Comparison of ENCODE assay signal across 28 mouse cellular contexts in the genomic region with DNA sequence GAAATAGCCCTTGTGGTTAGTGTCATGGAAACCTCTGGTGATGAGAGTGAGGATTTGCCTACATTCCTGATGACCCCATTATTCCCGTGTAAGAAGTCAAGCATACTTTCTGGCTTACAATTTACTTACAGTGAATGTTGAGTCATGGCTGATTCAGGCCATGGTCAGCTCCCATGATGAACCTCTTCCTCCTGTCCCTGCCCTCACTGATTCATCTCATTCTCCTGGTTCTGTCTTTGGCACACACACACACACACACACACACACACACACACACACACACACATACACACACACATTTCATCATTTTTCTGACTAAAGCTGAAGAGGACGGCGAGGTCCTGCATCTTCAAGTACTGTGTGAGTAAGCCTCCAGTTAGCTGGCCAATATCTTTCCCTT. TPM values are rescaled to one million over a fixed set of nuclear protein-coding genes. Genes with fewer than 3 reads are reported as not detected.
DNase-seq lines count a peak whose midpoint lies in the region; ATAC-seq and TF ChIP-seq lines count a peak whose summit lies in the region.
"Had no signal": no experiment of that assay in that cellular context is flagged by ENCODE, and none has a peak within 500 bp of the region (broad histone marks: within the 10 kb centered on the region; RNA-seq: fewer than 3 reads in every experiment).

No protein-coding gene starts in this region.

- no peaks in the 10 kb centered on the region for H3K36me3 ChIP-seq in myocyte (ENCODE audit: control insufficient read depth, insufficient read depth)
- H3K36me3 ChIP-seq: forebrain, embryonic 12.5 days; heart, embryonic 15.5 days; intestine, embryonic 15.5 days; limb, embryonic 15.5 days; liver, embryonic 13.5 days; midbrain, embryonic 12.5 days had no signal

- H3K79me2 ChIP-seq in myocyte (ENCODE audit: control insufficient read depth, insufficient read depth): no peaks in the 10 kb centered on the region

- in situ Hi-C loops in Patski (cut with MboI; ENCODE audit: low pct_unique_long_range_greater_than_20kb): no loop called here

- H3ac ChIP-seq in myocyte (ENCODE audit: control insufficient read depth, insufficient read length): no peak overlapping the region

- POLR2A ChIA-PET in Patski (lab: Charles Lee): interaction anchor here (0.5 to 1.8 kb wide), 4 partner anchors 14 to 46 kb away, joined by 3 to 6 read pairs (median 3); no protein-coding TSS in a partner anchor

- CTCF ChIA-PET in Patski (lab: Charles Lee): interaction anchor here (1.3 to 2.0 kb wide), 3 partner anchors 19 to 57 kb away, joined by 3 to 7 read pairs (median 3); a partner anchor contains a TSS

- TF ChIP-seq CTCF in Patski (IDR thresholded peaks at IDR 0.05): no peak

- no peak for TF ChIP-seq POLR2A in myocyte (IDR thresholded peaks at IDR 0.05; ENCODE audit: insufficient read length, low read depth)

- peak; percentile 91 for DNase-seq in 416B (ENCODE audit: low read depth)
- DNase-seq in Patski (ENCODE audit: low read depth, low spot score): peak; percentile 82
- DNase-seq in adrenal gland, postnatal 14 days: peak; percentile 67
- no peak for DNase-seq in gastrocnemius, postnatal 4 days (ENCODE audit: low spot score in 2 of 2)
- DNase-seq in cerebellum, postnatal 36 days: no peak
- DNase-seq in embryo, embryonic 9.5 days (ENCODE audit: extremely low spot score): no peak
- DNase-seq: cerebellum, adult 18-20 months; cerebellum, postnatal 10 days; forebrain, postnatal 0 days; kidney, adult 2 months; kidney, postnatal 36 days; liver, embryonic 13.5 days; lung, adult 18-20 months; lung, postnatal 4 days; right cerebral cortex, postnatal 25 days; thymus, postnatal 14 days had no signal

- H3K4me2 ChIP-seq in myocyte (ENCODE audit: low read depth): peak overlapping the region; percentile 58
- H3K4me2 ChIP-seq: forebrain, embryonic 12.5 days; heart, embryonic 15.5 days; intestine, embryonic 15.5 days; limb, embryonic 15.5 days; liver, embryonic 13.5 days; midbrain, embryonic 12.5 days had no signal

- H3K27me3 ChIP-seq in Patski (no peaks in the 10 kb centered on the region), myocyte (ENCODE audit: control insufficient read depth, insufficient read depth, insufficient read length) (no peaks in the 10 kb centered on the region)
- H3K27me3 ChIP-seq: forebrain, embryonic 12.5 days; heart, embryonic 15.5 days; intestine, embryonic 15.5 days; limb, embryonic 15.5 days; liver, embryonic 13.5 days; megakaryocyte, embryonic 14.5 days; midbrain, embryonic 12.5 days had no signal

- peak; percentile 86 for ATAC-seq in Patski
- ATAC-seq: forebrain, postnatal 0 days; hindbrain, postnatal 0 days; intestine, embryonic 15.5 days; lung, postnatal 0 days had no signal

- no peak overlapping the region for H3K4me3 ChIP-seq in myocyte
- H3K4me3 ChIP-seq: forebrain, embryonic 12.5 days; heart, embryonic 15.5 days; intestine, embryonic 15.5 days; layer of hippocampus, adult 2 months; left cerebral cortex, adult 2 months; limb, embryonic 15.5 days; liver, embryonic 13.5 days; megakaryocyte, embryonic 14.5 days; midbrain, embryonic 12.5 days had no signal

TF ChIP-seq in myocyte, 11 proteins besides CTCF, POLR2A, EP300 and RAD21:
- no peak for TF ChIP-seq REST (IDR thresholded peaks at IDR 0.05; ENCODE audit: insufficient read depth, insufficient read length)
- peak; percentile 59 for TF ChIP-seq CEBPB (IDR thresholded peaks at IDR 0.05; ENCODE audit: insufficient read depth, poor library complexity, severe bottlenecking)

RNA-seq across cellular contexts. Expression of a gene that starts 21.9 kb away (rescaled TPM):
- polyA plus RNA-seq in Patski (2021) (29.9 TPM), myocyte (2012; fragmentation: generic; extraction: Trizol) (11.8 TPM)
- total RNA-seq in adrenal gland, postnatal 14 days (2021): 31.4 and 33.2 TPM in 2 replicates
- total RNA-seq in gastrocnemius, postnatal 4 days (2021): 10 to 100 TPM; 29.5 to 30.3 TPM

RNA-seq across cellular contexts. Expression of a gene that starts 57.3 kb away (rescaled TPM):
- polyA plus RNA-seq in Patski (2021): 3.1 TPM
- 8.3 and 9.3 TPM in 2 replicates for total RNA-seq in adrenal gland, postnatal 14 days (2021)
- 0.01 TPM for polyA plus RNA-seq in myocyte (2012; fragmentation: generic; extraction: Trizol)
- 1 to 10 TPM in 1 of 2 experiments, under 1 TPM in 1; 0.98 to 1.3 TPM for total RNA-seq in gastrocnemius, postnatal 4 days (2021)
- polyA plus RNA-seq: embryonic facial prominence, embryonic 11.5 days had no signal

Comparison
In these comparisons a context has a peak if more than half of its experiments do, and no peak if none do; other contexts are left out.
1. DNase-seq: peak in 416B (single experiment), Patski (single experiment) and adrenal gland, postnatal 14 days (single experiment); none in gastrocnemius, postnatal 4 days (0 of 2), cerebellum, postnatal 36 days (0 of 2) and embryo, embryonic 9.5 days (single experiment).